Mouse (Mus musculus): ENCODE data around the gene Dpf3. TPM values are rescaled to one million over a fixed set of nuclear protein-coding genes. Genes with fewer than 3 reads are reported as not detected.
A peak's percentile ranks its signal among the peaks of the same experiment; 100 is the strongest.

Dpf3 gene
- polyA plus RNA-seq, 1 experiment: 26.0 TPM

GRCm38 (mm10) chr12:83517580-83517979, 30.1 kb upstream of the Dpf3 start:
- H3K36me3 ChIP-seq (ENCODE audit: control insufficient read depth, insufficient read depth, low read length): no peaks in the 10 kb centered on the region
- H3K27ac ChIP-seq (ENCODE audit: control insufficient read depth, insufficient read depth, low read depth, low read length): no peak overlapping the region
- H3K27me3 ChIP-seq (ENCODE audit: control insufficient read depth, insufficient read depth, low read length): no peaks in the 10 kb centered on the region
- TF ChIP-seq CTCF (IDR thresholded peaks at IDR 0.05; ENCODE audit: control insufficient read depth, insufficient read depth, insufficient replicate concordance, low read depth, low read length): no peak
- H3K4me1 ChIP-seq (ENCODE audit: control insufficient read depth, insufficient read depth, low read length): no peaks in the 10 kb centered on the region
- H3K4me3 ChIP-seq (ENCODE audit: control insufficient read depth, low read depth, low read length): no peak overlapping the region

GRCm38 (mm10) chr12:83514216-83514615, 26.7 kb upstream of the Dpf3 start:
- Histone ChIP-seq H3K4me1 (ENCODE audit: control insufficient read depth, insufficient read depth, low read length) (no peaks in the 10 kb centered on the region), H3K4me3 (ENCODE audit: control insufficient read depth, low read depth, low read length) (no peak overlapping the region), H3K27ac (ENCODE audit: control insufficient read depth, insufficient read depth, low read depth, low read length) (no peak overlapping the region), H3K27me3 (ENCODE audit: control insufficient read depth, insufficient read depth, low read length) (no peaks in the 10 kb centered on the region), H3K36me3 (ENCODE audit: control insufficient read depth, insufficient read depth, low read length) (no peaks in the 10 kb centered on the region)
- TF ChIP-seq CTCF (IDR thresholded peaks at IDR 0.05; ENCODE audit: control insufficient read depth, insufficient read depth, insufficient replicate concordance, low read depth, low read length): no peak

GRCm38 (mm10) chr12:83513185-83513584, 25.7 kb upstream of the Dpf3 start:
- Histone ChIP-seq H3K4me3 (ENCODE audit: control insufficient read depth, low read depth, low read length) (no peak overlapping the region), H3K36me3 (ENCODE audit: control insufficient read depth, insufficient read depth, low read length) (no peaks in the 10 kb centered on the region)
- TF ChIP-seq CTCF (IDR thresholded peaks at IDR 0.05; ENCODE audit: control insufficient read depth, insufficient read depth, insufficient replicate concordance, low read depth, low read length): no peak
- TF ChIP-seq POLR2A (IDR thresholded peaks at IDR 0.05; ENCODE audit: control insufficient read depth, low read depth, low read length): no peak

GRCm38 (mm10) chr12:83512783-83513182, 25.3 kb upstream of the Dpf3 start:
- Histone ChIP-seq H3K4me1 (ENCODE audit: control insufficient read depth, insufficient read depth, low read length) (no peaks in the 10 kb centered on the region; the same call in 1 of the 2 replicates), H3K4me3 (ENCODE audit: control insufficient read depth, low read depth, low read length) (no peak overlapping the region), H3K27me3 (ENCODE audit: control insufficient read depth, insufficient read depth, low read length) (no peaks in the 10 kb centered on the region), H3K27ac (ENCODE audit: control insufficient read depth, insufficient read depth, low read depth, low read length) (no peak overlapping the region), H3K36me3 (ENCODE audit: control insufficient read depth, insufficient read depth, low read length) (no peaks in the 10 kb centered on the region)
- no peak for TF ChIP-seq CTCF (IDR thresholded peaks at IDR 0.05; ENCODE audit: control insufficient read depth, insufficient read depth, insufficient replicate concordance, low read depth, low read length)
- no peak for TF ChIP-seq POLR2A (IDR thresholded peaks at IDR 0.05; ENCODE audit: control insufficient read depth, low read depth, low read length)

More at GRCm38 (mm10) chr12:83513185-83513584, 25.7 kb upstream of the Dpf3 start:
- no peaks in the 10 kb centered on the region for H3K4me1 ChIP-seq (ENCODE audit: control insufficient read depth, insufficient read depth, low read length)
- no peaks in the 10 kb centered on the region for H3K27me3 ChIP-seq (ENCODE audit: control insufficient read depth, insufficient read depth, low read length)
- H3K27ac ChIP-seq (ENCODE audit: control insufficient read depth, insufficient read depth, low read depth, low read length): no peak overlapping the region

GRCm38 (mm10) chr12:83510586-83510985, 23.1 kb upstream of the Dpf3 start:
- H3K27me3 ChIP-seq (ENCODE audit: control insufficient read depth, insufficient read depth, low read length): no peaks in the 10 kb centered on the region
- TF ChIP-seq POLR2A (IDR thresholded peaks at IDR 0.05; ENCODE audit: control insufficient read depth, low read depth, low read length) (no peak), CTCF (IDR thresholded peaks at IDR 0.05; ENCODE audit: control insufficient read depth, insufficient read depth, insufficient replicate concordance, low read depth, low read length) (no peak)

GRCm38 (mm10) chr12:83506543-83506942, 19.0 kb upstream of the Dpf3 start:
- TF ChIP-seq POLR2A (IDR thresholded peaks at IDR 0.05; ENCODE audit: control insufficient read depth, low read depth, low read length) (no peak), CTCF (IDR thresholded peaks at IDR 0.05; ENCODE audit: control insufficient read depth, insufficient read depth, insufficient replicate concordance, low read depth, low read length) (no peak)
- H3K36me3 ChIP-seq (ENCODE audit: control insufficient read depth, insufficient read depth, low read length): no peaks in the 10 kb centered on the region
- H3K27me3 ChIP-seq (ENCODE audit: control insufficient read depth, insufficient read depth, low read length): no peaks in the 10 kb centered on the region
- H3K4me3 ChIP-seq (ENCODE audit: control insufficient read depth, low read depth, low read length): no peak overlapping the region
- H3K27ac ChIP-seq (ENCODE audit: control insufficient read depth, insufficient read depth, low read depth, low read length): no peak overlapping the region
- peaks cover 2% of the 10 kb centered on the region; the same call in 1 of the 2 replicates for H3K4me1 ChIP-seq (ENCODE audit: control insufficient read depth, insufficient read depth, low read length)

More at GRCm38 (mm10) chr12:83510586-83510985, 23.1 kb upstream of the Dpf3 start:
- H3K4me1 ChIP-seq (ENCODE audit: control insufficient read depth, insufficient read depth, low read length): peaks cover 2% of the 10 kb centered on the region; the same call in 1 of the 2 replicates
- H3K4me3 ChIP-seq (ENCODE audit: control insufficient read depth, low read depth, low read length): no peak overlapping the region
- H3K36me3 ChIP-seq (ENCODE audit: control insufficient read depth, insufficient read depth, low read length): no peaks in the 10 kb centered on the region
- H3K27ac ChIP-seq (ENCODE audit: control insufficient read depth, insufficient read depth, low read depth, low read length): no peak overlapping the region

GRCm38 (mm10) chr12:83502190-83502589, 14.7 kb upstream of the Dpf3 start:
- Histone ChIP-seq H3K4me1 (ENCODE audit: control insufficient read depth, insufficient read depth, low read length) (no peaks in the 10 kb centered on the region), H3K4me3 (ENCODE audit: control insufficient read depth, low read depth, low read length) (no peak overlapping the region; the same call in 1 of the 2 replicates), H3K36me3 (ENCODE audit: control insufficient read depth, insufficient read depth, low read length) (no peaks in the 10 kb centered on the region), H3K27ac (ENCODE audit: control insufficient read depth, insufficient read depth, low read depth, low read length) (no peak overlapping the region), H3K27me3 (ENCODE audit: control insufficient read depth, insufficient read depth, low read length) (no peaks in the 10 kb centered on the region)
- TF ChIP-seq POLR2A (IDR thresholded peaks at IDR 0.05; ENCODE audit: control insufficient read depth, low read depth, low read length): no peak
- peak; percentile 20; the same call in 1 of the 2 replicates for TF ChIP-seq CTCF (IDR thresholded peaks at IDR 0.05; ENCODE audit: control insufficient read depth, insufficient read depth, insufficient replicate concordance, low read depth, low read length)

GRCm38 (mm10) chr12:83499256-83499655, 11.7 kb upstream of the Dpf3 start:
- TF ChIP-seq CTCF (IDR thresholded peaks at IDR 0.05; ENCODE audit: control insufficient read depth, insufficient read depth, insufficient replicate concordance, low read depth, low read length) (no peak), POLR2A (IDR thresholded peaks at IDR 0.05; ENCODE audit: control insufficient read depth, low read depth, low read length) (no peak)
- no peak overlapping the region for H3K4me3 ChIP-seq (ENCODE audit: control insufficient read depth, low read depth, low read length)
- H3K27ac ChIP-seq (ENCODE audit: control insufficient read depth, insufficient read depth, low read depth, low read length): no peak overlapping the region
- H3K36me3 ChIP-seq (ENCODE audit: control insufficient read depth, insufficient read depth, low read length): no peaks in the 10 kb centered on the region
- peaks cover under 1% of the 10 kb centered on the region; the same call in 1 of the 2 replicates for H3K4me1 ChIP-seq (ENCODE audit: control insufficient read depth, insufficient read depth, low read length)
- H3K27me3 ChIP-seq (ENCODE audit: control insufficient read depth, insufficient read depth, low read length): no peaks in the 10 kb centered on the region

All from testis, adult 2 months (tissue).